Mouse (Mus musculus): ENCODE measurements around the gene Ppp4r4. TPM values are rescaled to one million over a fixed set of nuclear protein-coding genes. Genes with fewer than 3 reads are reported as not detected.

Gene Ppp4r4
- total and polyA plus RNA-seq, 3 experiments, result 1.0 to 3.0 TPM; not detected in 1

GRCm38 (mm10) chr12:103547438-103547837 lies 15.4 kb downstream of the Ppp4r4 start:
- Histone ChIP-seq H3K9me3 (replicated peaks; ENCODE audit: insufficient read depth, low read length) (no peaks in the 10 kb centered on the region), H3K27me3 (ENCODE audit: control insufficient read depth in 1 of 2, insufficient read depth in 2 of 2, low read length in 2 of 2) (no peaks in the 10 kb centered on the region), H3K9ac (ENCODE audit: control insufficient read depth, low read depth, low read length, poor library complexity, severe bottlenecking) (no peak overlapping the region), H3K4me1 (ENCODE audit: control insufficient read depth in 1 of 2, insufficient read depth in 2 of 2, low read length in 2 of 2) (no peaks in the 10 kb centered on the region; a peak in 1 of 4 replicates), H3K79me2 (ENCODE audit: control insufficient read depth, insufficient read depth, low read length, poor library complexity) (no peaks in the 10 kb centered on the region), H3K36me3 (ENCODE audit: control insufficient read depth in 1 of 2, insufficient read depth in 2 of 2, low read length in 2 of 2) (no peaks in the 10 kb centered on the region), H3K27ac (ENCODE audit: control insufficient read depth, low read depth, low read length) (no peak overlapping the region), H3K4me3 (ENCODE audit: control insufficient read depth in 1 of 2, insufficient read depth in 1 of 2, low read depth in 2 of 2, low read length in 2 of 2) (no peak overlapping the region)
- TF ChIP-seq UBTF (IDR thresholded peaks at IDR 0.05; ENCODE audit: borderline replicate concordance, insufficient read depth, low read depth, low read length) (no peak), SMC3 (IDR thresholded peaks at IDR 0.05; ENCODE audit: low read depth, low read length) (no peak), CHD2 (IDR thresholded peaks at IDR 0.05; ENCODE audit: low read length) (no peak), MEF2A (IDR thresholded peaks at IDR 0.05; ENCODE audit: extremely low read depth, insufficient replicate concordance, low read depth, low read length, poor library complexity, severe bottlenecking) (no peak), ZKSCAN1 (IDR thresholded peaks at IDR 0.05; ENCODE audit: low read depth, low read length) (no peak), MAFK (IDR thresholded peaks at IDR 0.05; ENCODE audit: borderline replicate concordance, low read depth, low read length) (no peak), NELFE (IDR thresholded peaks at IDR 0.05; ENCODE audit: low read depth, low read length) (no peak), RCOR1 (IDR thresholded peaks at IDR 0.05; ENCODE audit: low read depth, low read length) (no peak), RAD21 (IDR thresholded peaks at IDR 0.05; ENCODE audit: low read depth, low read length) (no peak)
- no peak for DNase-seq (ENCODE audit: low read depth, low spot score)

- TF ChIP-seq ELF1 (IDR thresholded peaks at IDR 0.05; ENCODE audit: low read depth, low read length) (no peak), CTCF (IDR thresholded peaks at IDR 0.05 in 2 of 3, conservative IDR thresholded peaks at IDR 0.05 in 1 of 3; ENCODE audit: control insufficient read depth in 1 of 3, insufficient read depth in 1 of 3, low read depth in 2 of 3, low read length in 3 of 3, poor library complexity in 1 of 3, severe bottlenecking in 1 of 3) (no peak), ZC3H11A (IDR thresholded peaks at IDR 0.05; ENCODE audit: low read depth, low read length) (no peak), USF2 (IDR thresholded peaks at IDR 0.05; ENCODE audit: borderline replicate concordance in 1 of 2, insufficient read depth in 1 of 2, low read depth in 1 of 2, low read length in 2 of 2) (no peak), SIN3A (IDR thresholded peaks at IDR 0.05; ENCODE audit: low read length) (no peak), GABPA (IDR thresholded peaks at IDR 0.05; ENCODE audit: low read depth, low read length) (no peak), E2F4 (IDR thresholded peaks at IDR 0.05; ENCODE audit: borderline replicate concordance, low read depth, low read length) (no peak), HCFC1 (IDR thresholded peaks at IDR 0.05; ENCODE audit: low read depth, low read length) (no peak), GATA1 (IDR thresholded peaks at IDR 0.05; ENCODE audit: low read depth, low read length) (no peak), TAL1 (IDR thresholded peaks at IDR 0.05; ENCODE audit: low read length) (no peak), ETS1 (IDR thresholded peaks at IDR 0.05; ENCODE audit: low read depth, low read length) (no peak), POLR2A (IDR thresholded peaks at IDR 0.05; ENCODE audit: control insufficient read depth in 1 of 2, insufficient read depth in 1 of 2, low read depth in 1 of 2, low read length in 2 of 2, poor library complexity in 1 of 2) (no peak), SMC3 (IDR thresholded peaks at IDR 0.05; ENCODE audit: low read depth, low read length) (no peak), TBP (IDR thresholded peaks at IDR 0.05; ENCODE audit: low read depth, low read length) (no peak), MAZ (IDR thresholded peaks at IDR 0.05; ENCODE audit: low read depth, low read length) (no peak), MAX (IDR thresholded peaks at IDR 0.05; ENCODE audit: low read length) (no peak)
- Histone ChIP-seq H3K27me3 (ENCODE audit: control insufficient read depth in 1 of 2, insufficient read depth in 2 of 2, low read length in 2 of 2) (no peaks in the 10 kb centered on the region), H3K36me3 (ENCODE audit: control insufficient read depth in 1 of 2, insufficient read depth in 2 of 2, low read length in 2 of 2) (peaks cover 0 to 5% of the 10 kb centered on the region in 2 experiments; a peak in 1 of 4 replicates), H3K4me3 (ENCODE audit: control insufficient read depth in 1 of 2, insufficient read depth in 1 of 2, low read depth in 2 of 2, low read length in 2 of 2) (no peak overlapping the region), H3K27ac (ENCODE audit: control insufficient read depth, low read depth, low read length) (no peak overlapping the region), H3K9ac (ENCODE audit: control insufficient read depth, low read depth, low read length, poor library complexity, severe bottlenecking) (no peak overlapping the region), H3K9me3 (replicated peaks; ENCODE audit: insufficient read depth, low read length) (no peaks in the 10 kb centered on the region), H3K79me2 (ENCODE audit: control insufficient read depth, insufficient read depth, low read length, poor library complexity) (no peaks in the 10 kb centered on the region), H3K4me1 (ENCODE audit: control insufficient read depth in 1 of 2, insufficient read depth in 2 of 2, low read length in 2 of 2) (peaks cover 0 to 3% of the 10 kb centered on the region in 2 experiments; a peak in 1 of 4 replicates)
- no peak for DNase-seq (ENCODE audit: low read depth, low spot score)
Measured at GRCm38 (mm10) chr12:103548526-103548925, 16.4 kb downstream of the Ppp4r4 start.

Measured in MEL (cell line).